Mouse (Mus musculus) layer of hippocampus, adult 18-20 months (tissue): ENCODE data around the gene Med16. TPM values are rescaled to one million over a fixed set of nuclear protein-coding genes. Genes with fewer than 3 reads are reported as not detected.

Source experiments
- DNase-seq, 2 experiments: peaks; one replicate each; pipeline ENCODE4 v3.0.0; 2022; ENCODE audit warnings: low spot score in 2 of 2
- long read RNA-seq: library from polyadenylated mRNA; stranded (forward); transcript quantifications from one replicate; pipeline ENCODE4 v2.0.0, GENCODE M21; 2021
- total RNA-seq, 2 experiments: library from RNA; stranded (reverse); gene quantifications; 2 replicates each; pipeline ENCODE4 v1.2.3; 2021

The Med16 gene
- total RNA-seq: 10 to 100 TPM; 53.8 to 55.2 TPM
- long read RNA-seq, transcript Med16-201 (15 exons, 3,197 nt): minor isoform, 6 of 119 reads
- long read RNA-seq, transcript Med16-204 (15 exons, 2,950 nt): major isoform, 80 of 119 reads
- long read RNA-seq, partial matches to known transcripts: 17 of 119 reads
- long read RNA-seq, other reads (novel, unspliced or antisense): 16 of 119 reads

DNA sequence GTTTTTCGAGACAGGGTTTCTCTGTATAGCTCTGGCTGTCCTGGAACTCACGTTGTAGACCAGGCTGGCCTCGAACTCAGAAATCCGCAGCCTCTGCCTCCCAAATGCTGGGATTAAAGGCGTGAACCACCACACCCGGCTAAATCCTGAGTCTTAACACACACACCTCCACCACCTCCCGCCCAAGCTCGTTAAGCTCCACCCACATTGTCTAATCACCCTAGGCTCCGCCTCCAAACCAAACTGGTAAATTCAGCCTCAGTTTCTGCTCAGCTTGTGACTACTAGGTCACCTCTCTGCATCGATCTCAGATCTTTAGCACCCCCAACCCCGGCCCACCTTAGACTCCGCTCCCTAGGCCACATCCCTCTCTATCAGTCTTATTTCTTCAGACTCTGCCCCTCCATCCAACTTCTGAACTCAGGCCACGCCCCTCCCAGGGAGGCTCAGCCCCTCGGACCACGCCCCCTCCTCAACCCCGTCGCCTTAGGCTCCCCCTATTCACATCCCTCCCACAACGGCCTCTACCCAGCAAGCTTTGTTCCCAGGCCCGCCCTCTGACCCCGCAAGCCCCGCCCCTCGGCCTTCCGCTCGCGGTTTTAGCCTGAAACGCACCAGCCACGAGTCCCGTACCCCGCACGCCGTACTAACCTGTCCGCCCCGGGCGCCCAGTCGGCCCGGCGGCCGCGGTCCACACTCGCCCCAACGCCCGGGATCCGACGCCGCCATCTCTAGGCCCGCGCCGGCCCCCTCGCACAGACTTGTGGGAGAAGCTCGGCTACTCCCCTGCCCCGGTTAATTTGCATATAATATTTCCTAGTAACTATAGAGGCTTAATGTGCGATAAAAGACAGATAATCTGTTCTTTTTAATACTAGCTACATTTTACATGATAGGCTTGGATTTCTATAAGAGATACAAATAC lies at the start of gene Med16:
TSS of gene Med16 (minus strand) at position 757 of the 925 bp plus-strand sequence.
- DNase-seq: peak; percentile 94 to 96

DNA sequence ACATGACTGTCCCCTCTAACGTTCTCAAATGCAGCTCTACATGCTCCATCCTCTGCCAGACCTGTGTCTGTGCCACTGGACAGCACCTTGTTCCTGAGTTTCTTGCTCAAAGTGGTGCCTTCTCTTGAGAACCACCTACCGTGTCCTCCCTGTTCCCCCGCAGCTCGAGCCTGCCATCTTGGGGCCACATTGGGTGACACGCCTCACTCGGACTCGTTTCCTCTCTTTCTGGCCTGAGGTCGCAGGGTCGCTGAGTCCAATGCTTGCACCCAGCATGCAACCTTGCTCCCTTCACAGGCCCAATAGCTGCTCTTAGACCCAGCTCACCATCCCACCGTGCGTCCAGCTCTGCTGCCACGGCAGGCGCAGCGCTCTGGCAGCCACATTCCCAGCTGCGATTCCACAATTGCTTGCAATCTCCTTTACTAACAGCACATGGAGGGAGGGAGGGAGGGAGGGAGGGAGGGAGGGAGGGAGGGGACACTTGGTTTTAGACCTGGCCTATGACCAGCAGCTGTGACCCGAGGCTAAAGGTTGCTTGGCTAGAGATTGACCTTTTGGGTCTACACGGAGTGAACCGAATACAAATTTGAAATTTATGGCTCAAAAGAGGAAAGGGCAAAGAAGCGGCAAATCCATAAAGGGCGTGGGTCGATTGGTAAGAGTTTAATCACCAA lies 49.6 kb upstream of the Med16 start:
- peak; percentile 48 to 71 for DNase-seq

DNA sequence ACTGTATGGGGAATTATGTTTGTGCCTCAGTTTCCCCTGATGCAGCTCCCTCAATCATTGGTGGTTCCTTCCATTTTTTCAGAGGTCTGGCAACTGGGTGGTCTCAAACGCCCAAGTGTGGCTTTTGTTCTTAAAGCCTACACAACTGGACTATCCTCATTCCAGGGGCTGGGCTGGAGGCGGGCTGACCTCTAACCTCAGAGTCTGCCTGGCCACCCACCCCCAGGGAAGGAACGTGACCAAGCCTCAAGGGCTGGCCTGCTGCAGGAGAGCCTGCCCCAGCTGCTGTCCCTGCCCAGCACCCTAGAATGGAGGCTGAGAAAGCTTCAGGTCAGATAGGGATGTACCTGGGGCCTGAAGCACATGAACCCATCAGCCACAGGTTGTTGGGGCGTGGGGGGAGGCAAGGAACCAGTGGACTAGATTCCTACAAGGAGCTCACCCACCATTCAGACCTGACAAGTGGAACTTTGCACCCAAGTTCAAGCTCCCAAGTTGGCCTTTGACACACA lies 48.0 kb upstream of the Med16 start:
- DNase-seq: no peak

GRCm38 (mm10) chr10:79955691-79956090 lies 47.0 kb upstream of the Med16 start:
- no peak for DNase-seq

- DNase-seq: no peak
These were observed 45.2 kb upstream of the Med16 start for GRCm38 (mm10) chr10:79953946-79954345.

- no peak for DNase-seq
These were observed 41.9 kb upstream of the Med16 start for GRCm38 (mm10) chr10:79950661-79951060.

GRCm38 (mm10) chr10:79949873-79950272 lies 41.1 kb upstream of the Med16 start:
- DNase-seq: no peak

GRCm38 (mm10) chr10:79947502-79947901 lies 38.8 kb upstream of the Med16 start:
- DNase-seq: no peak

- no peak for DNase-seq
These were observed 38.1 kb upstream of the Med16 start for GRCm38 (mm10) chr10:79946752-79947322.

DNA sequence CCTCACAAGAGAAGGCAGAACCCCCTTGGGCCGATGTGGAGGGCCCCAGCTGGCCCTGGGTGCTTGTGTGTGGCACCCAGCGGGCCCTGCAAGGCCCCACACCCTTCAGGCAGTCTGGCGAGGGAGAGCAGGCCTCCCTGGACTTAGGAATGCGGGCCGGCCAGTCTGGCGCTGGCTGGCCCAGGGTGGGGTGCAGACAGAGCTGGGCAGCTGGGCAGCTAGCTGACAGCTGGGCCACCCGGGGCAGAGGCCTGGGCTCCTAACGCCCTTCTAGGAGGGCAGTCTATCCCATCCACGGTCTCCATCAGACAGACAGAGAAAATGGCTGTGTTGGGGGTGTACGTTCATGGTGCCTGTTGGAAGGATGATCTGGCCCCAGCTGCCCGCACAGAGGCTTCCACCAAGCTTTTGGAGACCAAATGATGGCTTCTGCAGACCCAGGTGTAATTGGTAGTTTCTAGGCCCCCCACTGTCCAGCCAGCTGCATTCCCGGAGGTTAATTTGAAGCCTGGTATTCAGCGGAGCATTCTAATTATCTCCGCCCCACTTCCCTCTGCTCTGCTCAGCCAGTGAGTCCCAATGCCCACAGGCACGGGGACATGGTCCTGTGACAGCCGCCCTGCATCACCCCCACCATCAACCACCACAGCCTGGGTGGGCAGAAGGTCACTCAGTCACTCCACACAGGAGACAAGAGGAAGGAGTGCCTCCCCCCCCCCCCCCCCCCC lies 36.9 kb upstream of the Med16 start:
- no peak for DNase-seq

- DNase-seq: no peak
These were observed 34.8 kb upstream of the Med16 start for GRCm38 (mm10) chr10:79943471-79943901.

DNA sequence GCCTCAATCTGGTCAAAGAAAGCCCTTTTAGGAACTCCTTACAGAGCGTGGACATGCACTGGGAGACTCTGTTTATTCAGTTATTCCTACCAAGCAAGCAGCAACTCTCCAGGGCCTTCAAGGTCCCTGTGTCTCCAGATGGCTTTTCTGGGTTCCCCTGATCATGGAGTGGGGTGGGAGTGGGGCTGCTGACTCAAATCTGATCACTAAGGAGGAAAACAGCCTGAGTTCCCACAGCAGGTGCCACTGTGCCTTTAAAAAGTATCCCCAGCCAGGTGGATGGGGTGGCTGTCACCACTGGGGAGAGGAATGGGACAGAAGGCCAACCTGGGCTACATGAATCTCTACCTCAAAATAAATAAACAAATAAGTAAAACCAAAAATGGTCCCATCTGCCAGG lies 34.3 kb upstream of the Med16 start:
- no peak for DNase-seq

GRCm38 (mm10) chr10:79940749-79941148 lies 32.0 kb upstream of the Med16 start:
- no peak for DNase-seq

- DNase-seq: no peak
These were observed 29.2 kb upstream of the Med16 start for GRCm38 (mm10) chr10:79937775-79938526.

- no peak for DNase-seq
These were observed 28.3 kb upstream of the Med16 start for GRCm38 (mm10) chr10:79936911-79937441.

- no peak for DNase-seq
These were observed 27.7 kb upstream of the Med16 start for GRCm38 (mm10) chr10:79936284-79936910.

GRCm38 (mm10) chr10:79934794-79935569 lies 26.3 kb upstream of the Med16 start:
- no peak for DNase-seq

- peak in 1 of 2 experiments; percentile 65 for DNase-seq
These were observed 25.6 kb upstream of the Med16 start for GRCm38 (mm10) chr10:79934272-79934721.
